Mouse (Mus musculus) embryonic facial prominence, embryonic 14.5 days (tissue): ENCODE data around the gene Cdk14. TPM values are rescaled to one million over a fixed set of nuclear protein-coding genes. Genes with fewer than 3 reads are reported as not detected.

Source experiments
- ATAC-seq: fragments of 200-750 bp; cut with Nextera tagmentation; 2 replicates; pipeline ENCODE4 v1.8.0; 2017; ENCODE audit warnings: low read depth, moderate number of reproducible peaks, moderate TSS enrichment
- DNase-seq: peaks from one replicate; pipeline ENCODE4 v3.0.0-alpha.2; 2015; ENCODE audit warnings: low spot score
- H3K27ac ChIP-seq: fragments of 300-500 bp; sonication (generic); replicated peaks from 2 replicates; pipeline ENCODE4 v1.5.1; 2014; ENCODE audit warnings: low read depth, mild to moderate bottlenecking, low read length, moderate library complexity
- H3K27me3 ChIP-seq: fragments of 300-500 bp; sonication (generic); replicated peaks from 2 replicates; pipeline ENCODE4 v1.6.1; 2014; ENCODE audit warnings: low read length; ENCODE audit not compliant: control insufficient read depth, insufficient read depth
- H3K36me3 ChIP-seq: fragments of 300-500 bp; sonication (generic); 2 replicates; pipeline ENCODE4 v1.6.1; 2014; ENCODE audit warnings: low read length, mixed read lengths; ENCODE audit not compliant: control insufficient read depth, insufficient read depth
- H3K4me1 ChIP-seq: fragments of 300-500 bp; sonication (generic); 2 replicates; pipeline ENCODE4 v1.6.1; 2014; ENCODE audit warnings: antibody characterized with exemption, low read length; ENCODE audit not compliant: control insufficient read depth, insufficient read depth
- H3K4me2 ChIP-seq: fragments of 300-500 bp; sonication (generic); 2 replicates; pipeline ENCODE4 v1.6.1; 2014; ENCODE audit warnings: low read depth, mild to moderate bottlenecking, low read length, moderate library complexity, mixed read lengths
- H3K4me3 ChIP-seq: fragments of 300-500 bp; sonication (generic); 2 replicates; pipeline ENCODE4 v1.5.1; 2014; ENCODE audit warnings: low read depth, mild to moderate bottlenecking, low read length
- H3K9ac ChIP-seq: fragments of 300-500 bp; sonication (generic); 2 replicates; pipeline ENCODE4 v1.6.1; 2014; ENCODE audit warnings: low read depth, mild to moderate bottlenecking, low read length, moderate library complexity, mixed read lengths
- H3K9me3 ChIP-seq: fragments of 300-500 bp; sonication (generic); 2 replicates; pipeline ENCODE4 v1.6.1; 2016; ENCODE audit warnings: low read length; ENCODE audit not compliant: control insufficient read depth
- WGBS: fragments of 180-500 bp; shearing (Covaris S2); extraction: QIAGEN DNeasy Blood & Tissue Kit; methylation state at CpG from one replicate; pipeline ENCODE4 v1.1.7; 2014; 5-methylcytosine and 5-hydroxymethylcytosine counted together
- polyA plus RNA-seq: library from polyadenylated mRNA; unstranded; fragments of >200 nt; fragmentation: Nextera tagmentation; extraction: Ambion mirVana; gene quantifications from 2 replicates; pipeline ENCODE4 v1.2.1, GENCODE M21; 2014

Gene Cdk14
- polyA plus RNA-seq, 1 experiment from 2014 or later, result 33.8 TPM

DNA sequence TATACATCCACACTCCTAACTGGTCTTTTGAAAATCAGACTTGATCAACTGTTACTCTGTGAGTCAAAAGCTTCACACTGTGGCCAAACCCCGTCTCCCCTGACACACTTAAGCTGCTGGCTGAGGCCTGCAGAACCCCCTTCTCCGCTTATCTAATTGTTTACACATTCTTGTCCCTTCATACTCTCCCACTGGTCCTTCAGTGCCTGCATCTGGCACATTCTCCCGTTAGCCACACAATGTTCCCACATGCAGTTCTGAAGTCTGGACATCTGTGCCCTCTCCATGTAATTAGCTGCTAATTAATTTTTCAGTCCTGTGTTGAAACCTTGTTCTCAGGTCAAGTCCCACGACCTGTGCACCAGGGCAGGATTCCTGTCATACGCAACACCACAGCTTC lies 460.7 kb downstream of the Cdk14 start:
- Histone ChIP-seq H3K4me3 (no peak overlapping the region), H3K4me2 (no peak overlapping the region), H3K27me3 (no peaks in the 10 kb centered on the region), H3K4me1 (0 out of 2 replicates have a peak, but pooled peaks cover 5% of the 10 kb centered on the region), H3K9me3 (no peaks in the 10 kb centered on the region), H3K27ac (no peak overlapping the region), H3K36me3 (no peaks in the 10 kb centered on the region), H3K9ac (no peak overlapping the region)
- DNase-seq (peak; percentile 40), ATAC-seq (peak; percentile 15; the same call in 1 of the 2 replicates)
- WGBS, result 33% methylated on average over 5 of the region's 5 CpGs

DNA sequence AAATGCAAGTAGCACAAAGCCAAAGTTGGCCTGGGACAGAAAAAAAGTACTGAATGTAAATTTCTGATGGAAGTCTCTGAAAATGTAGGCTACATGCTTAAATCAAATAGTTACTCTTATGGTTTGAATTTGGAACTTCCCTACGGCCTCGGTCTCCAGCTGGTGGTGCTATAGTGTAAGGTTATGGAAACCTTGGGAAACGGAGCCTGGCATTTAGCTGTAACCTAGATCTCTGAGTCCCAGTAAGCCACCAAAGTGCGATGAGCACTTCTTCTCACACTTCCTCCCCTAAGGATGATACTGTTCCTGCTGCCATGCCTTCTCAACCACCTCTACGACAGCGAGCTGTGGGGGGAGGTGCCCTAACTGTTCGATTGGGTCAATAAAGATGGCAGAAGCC lies 464.1 kb downstream of the Cdk14 start:
- Histone ChIP-seq H3K9ac (no peak overlapping the region), H3K36me3 (no peaks in the 10 kb centered on the region), H3K9me3 (no peaks in the 10 kb centered on the region), H3K27ac (no peak overlapping the region), H3K4me2 (no peak overlapping the region), H3K4me3 (no peak overlapping the region), H3K27me3 (no peaks in the 10 kb centered on the region), H3K4me1 (no peaks in the 10 kb centered on the region)
- no peak for DNase-seq
- ATAC-seq, result no peak
- 80% methylated on average over 7 of the region's 7 CpGs for WGBS

DNA sequence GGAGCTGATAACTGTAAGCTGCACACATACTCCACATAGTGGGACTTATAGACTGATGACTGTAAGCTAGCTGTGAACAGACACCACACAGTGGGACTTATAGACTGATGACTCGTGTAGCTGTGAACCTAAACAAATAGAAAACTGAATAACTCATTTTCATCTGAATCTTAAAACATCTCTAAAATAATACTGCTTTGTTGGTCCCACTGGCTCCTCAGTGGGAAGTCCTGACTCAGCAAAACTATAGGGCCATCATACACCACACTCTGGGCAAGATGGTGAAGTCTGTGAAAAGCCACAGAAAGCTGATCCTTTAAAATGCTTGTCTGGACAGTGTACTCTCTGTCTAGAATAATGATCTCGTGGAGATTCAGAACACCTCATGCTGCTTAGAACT lies 464.7 kb downstream of the Cdk14 start:
- Histone ChIP-seq H3K27ac (no peak overlapping the region), H3K4me3 (no peak overlapping the region), H3K36me3 (no peaks in the 10 kb centered on the region), H3K9me3 (no peaks in the 10 kb centered on the region), H3K9ac (no peak overlapping the region), H3K4me1 (no peaks in the 10 kb centered on the region), H3K4me2 (no peak overlapping the region), H3K27me3 (no peaks in the 10 kb centered on the region)
- no peak for ATAC-seq
- WGBS, result 61% methylated on average over 2 of the region's 2 CpGs
- DNase-seq, result no peak

DNA sequence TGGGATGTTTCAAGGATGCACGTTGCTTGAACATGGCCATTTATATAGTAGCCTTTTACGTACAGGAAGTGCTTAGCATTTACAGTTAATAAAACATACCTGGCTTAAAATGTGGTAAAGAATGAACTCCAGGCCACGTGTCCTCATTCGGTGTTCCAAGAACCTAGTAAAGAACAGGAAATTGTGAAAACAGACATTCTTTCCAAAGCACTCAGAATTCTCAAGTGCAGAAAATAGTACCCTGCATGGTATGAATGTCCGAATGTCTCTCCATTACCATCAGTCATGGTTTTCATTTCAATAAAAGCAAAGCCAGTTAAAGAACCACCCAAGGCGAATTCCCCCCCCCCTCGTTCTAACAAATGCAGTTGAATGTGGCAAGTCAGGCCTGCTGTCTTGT lies 470.7 kb downstream of the Cdk14 start:
- 67% methylated on average over 7 of the region's 7 CpGs for WGBS
- no peak overlapping the region for H3K9ac ChIP-seq
- no peak overlapping the region for H3K4me3 ChIP-seq
- no peaks in the 10 kb centered on the region for H3K27me3 ChIP-seq
- H3K36me3 ChIP-seq, result no peaks in the 10 kb centered on the region
- H3K9me3 ChIP-seq, result no peaks in the 10 kb centered on the region
- no peak overlapping the region for H3K4me2 ChIP-seq
- DNase-seq (no peak), ATAC-seq (no peak)
- H3K4me1 ChIP-seq, result no peaks in the 10 kb centered on the region
- H3K27ac ChIP-seq, result no peak overlapping the region

DNA sequence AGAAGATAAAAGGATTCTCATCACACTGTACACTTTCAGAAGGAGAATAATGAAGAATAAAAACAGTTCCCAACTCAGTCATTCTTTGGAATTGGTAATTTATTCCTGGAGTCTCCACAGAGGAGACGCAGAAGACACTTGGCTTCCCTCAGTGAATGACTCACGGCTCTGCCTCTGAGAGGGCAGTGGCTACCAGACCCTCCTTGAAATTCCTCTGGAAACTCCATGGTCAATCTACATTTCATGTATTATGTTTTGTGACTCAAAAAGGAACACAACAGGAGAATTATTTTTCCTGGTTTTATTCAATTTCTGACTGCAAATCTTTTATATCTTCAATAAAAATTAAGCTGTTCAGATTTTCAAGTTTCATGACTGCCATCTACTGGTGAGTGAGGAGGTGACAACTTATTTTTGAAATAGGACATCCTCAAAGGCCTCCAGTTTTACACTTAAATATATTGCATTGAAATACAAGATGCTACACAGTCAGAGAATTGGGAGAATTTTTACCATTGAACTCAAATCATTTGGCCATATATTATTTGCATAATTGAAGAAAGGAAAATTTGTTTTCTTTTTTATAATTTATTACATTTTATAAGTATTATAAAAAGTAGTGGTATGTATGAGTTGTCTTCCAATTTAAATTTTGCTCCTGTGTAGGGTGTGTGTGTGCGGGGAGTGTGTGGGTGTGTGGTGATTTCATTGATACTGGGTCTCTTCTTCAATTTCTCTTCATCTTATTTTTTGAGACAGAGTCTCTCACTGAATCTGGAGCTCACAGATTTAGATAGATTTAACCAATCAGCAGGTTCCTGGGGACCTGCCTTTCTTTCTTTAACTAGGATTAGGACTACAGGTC lies 471.8 kb downstream of the Cdk14 start:
- Histone ChIP-seq H3K4me3 (no peak overlapping the region), H3K27ac (no peak overlapping the region), H3K4me1 (no peaks in the 10 kb centered on the region), H3K27me3 (no peaks in the 10 kb centered on the region), H3K4me2 (no peak overlapping the region), H3K9ac (no peak overlapping the region), H3K9me3 (no peaks in the 10 kb centered on the region), H3K36me3 (no peaks in the 10 kb centered on the region)
- ATAC-seq (0 out of 2 replicates have a peak, but pooled peaks have one; percentile 37), DNase-seq (peak; percentile 59)
- 61% methylated on average over 3 of the region's 3 CpGs for WGBS

DNA sequence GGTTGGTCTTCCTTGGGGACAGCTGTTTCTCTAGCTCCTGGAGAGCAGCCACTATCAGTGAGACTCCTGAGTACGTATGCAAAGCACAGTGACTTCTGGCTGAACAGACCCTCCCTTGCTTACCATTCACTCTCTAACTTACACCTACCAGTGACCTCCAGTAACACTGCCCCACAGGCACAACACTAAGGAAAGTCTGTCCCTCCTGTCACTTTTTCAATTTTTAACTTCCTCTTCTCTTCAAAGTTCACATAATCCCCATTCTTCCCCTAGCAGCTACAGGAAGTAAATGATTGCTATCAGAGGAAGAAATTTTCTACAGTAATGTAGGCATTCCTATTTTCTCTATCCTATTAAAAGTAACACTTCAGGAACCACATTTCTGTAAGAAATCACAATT lies 485.0 kb downstream of the Cdk14 start:
- no peak overlapping the region for H3K9ac ChIP-seq

DNA sequence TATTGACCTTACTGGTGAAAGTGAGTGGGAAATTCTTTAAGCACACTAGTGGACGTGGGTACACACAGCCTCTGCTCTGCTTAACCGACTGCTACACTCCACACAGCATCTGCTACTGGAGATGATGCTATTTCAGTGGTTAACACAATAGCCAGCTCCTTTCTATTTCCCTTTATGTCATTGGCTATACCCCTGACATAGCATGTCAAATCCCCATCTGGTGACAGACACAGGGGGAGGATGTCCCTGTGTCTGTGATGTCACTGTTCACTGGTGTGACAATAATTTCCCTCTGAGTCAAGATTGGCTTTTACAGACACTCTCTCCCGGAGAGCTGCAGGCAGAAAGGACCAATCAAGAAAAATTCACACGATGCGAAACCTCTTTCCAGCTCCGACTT lies 485.6 kb downstream of the Cdk14 start:
- no peak overlapping the region for H3K27ac ChIP-seq
- no peaks in the 10 kb centered on the region for H3K9me3 ChIP-seq
- ATAC-seq (no peak), DNase-seq (no peak)
- no peak overlapping the region for H3K9ac ChIP-seq
- WGBS, result 82% methylated on average over 6 of the region's 6 CpGs
- no peak overlapping the region for H3K4me2 ChIP-seq
- no peaks in the 10 kb centered on the region for H3K27me3 ChIP-seq
- H3K4me3 ChIP-seq, result no peak overlapping the region
- H3K36me3 ChIP-seq, result no peaks in the 10 kb centered on the region
- no peaks in the 10 kb centered on the region for H3K4me1 ChIP-seq

More for the DNA sequence above, 485.0 kb downstream of the Cdk14 start:
- Histone ChIP-seq H3K36me3 (no peaks in the 10 kb centered on the region), H3K27ac (no peak overlapping the region), H3K9me3 (no peaks in the 10 kb centered on the region), H3K4me3 (no peak overlapping the region), H3K27me3 (no peaks in the 10 kb centered on the region), H3K4me1 (no peaks in the 10 kb centered on the region), H3K4me2 (no peak overlapping the region)
- WGBS, result 63% methylated on average over 1 of the region's 1 CpGs
- DNase-seq (no peak), ATAC-seq (no peak)

DNA sequence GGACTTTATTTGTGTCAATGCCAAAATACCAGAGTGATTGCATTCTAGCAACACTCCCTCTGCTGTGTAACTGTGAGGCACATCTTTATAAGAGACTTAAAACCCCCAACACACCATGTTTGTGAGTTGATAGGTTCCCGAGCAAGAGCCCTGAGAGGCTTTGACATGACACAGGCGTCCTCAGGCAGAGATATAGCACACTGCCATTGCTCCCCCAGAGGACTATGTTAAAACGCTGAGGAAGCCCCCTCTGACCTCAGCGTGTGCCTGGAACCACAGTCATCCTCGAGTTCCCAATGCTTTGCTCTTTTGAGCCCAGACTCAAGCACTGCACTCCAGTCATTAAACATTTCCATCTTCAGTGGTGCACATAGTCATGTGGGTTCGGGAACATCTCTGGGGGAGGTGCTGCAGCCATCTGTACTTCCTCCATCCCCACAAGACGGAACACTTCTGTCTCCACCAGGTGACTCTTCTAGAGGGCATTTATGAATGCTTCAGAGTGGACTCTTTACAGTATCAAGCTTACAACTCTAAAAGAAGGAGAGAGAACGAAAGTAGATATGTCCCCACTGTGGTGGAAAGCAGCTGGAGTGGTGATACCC lies 488.5 kb downstream of the Cdk14 start:
- Histone ChIP-seq H3K4me3 (no peak overlapping the region), H3K36me3 (no peaks in the 10 kb centered on the region), H3K9me3 (no peaks in the 10 kb centered on the region), H3K9ac (no peak overlapping the region), H3K27me3 (no peaks in the 10 kb centered on the region), H3K27ac (no peak overlapping the region), H3K4me2 (no peak overlapping the region), H3K4me1 (no peaks in the 10 kb centered on the region)
- ATAC-seq, result no peak
- peak; percentile 29 for DNase-seq
- WGBS, result 67% methylated on average over 8 of the region's 8 CpGs
